Mouse (Mus musculus): ENCODE measurements around the gene Bckdha. TPM values are rescaled to one million over a fixed set of nuclear protein-coding genes. Genes with fewer than 3 reads are reported as not detected.
A peak's percentile ranks its signal among the peaks of the same experiment; 100 is the strongest.

The Bckdha gene
- polyA plus RNA-seq, 1 experiment = 81.4 TPM

GRCm38 (mm10) chr7:25647574-25648123 lies 11.1 kb downstream of the Bckdha start:
- no peaks in the 10 kb centered on the region for H3K36me3 ChIP-seq (ENCODE audit: control insufficient read depth, insufficient read depth, low read length)
- DNase-seq (ENCODE audit: low read depth in 1 of 2, low spot score in 2 of 2) = peak; percentile 57 to 74
- H3K4me1 ChIP-seq (ENCODE audit: control insufficient read depth, insufficient read depth, insufficient read length) = peaks cover 44% of the 10 kb centered on the region; the same call in 1 of the 2 replicates

DNA sequence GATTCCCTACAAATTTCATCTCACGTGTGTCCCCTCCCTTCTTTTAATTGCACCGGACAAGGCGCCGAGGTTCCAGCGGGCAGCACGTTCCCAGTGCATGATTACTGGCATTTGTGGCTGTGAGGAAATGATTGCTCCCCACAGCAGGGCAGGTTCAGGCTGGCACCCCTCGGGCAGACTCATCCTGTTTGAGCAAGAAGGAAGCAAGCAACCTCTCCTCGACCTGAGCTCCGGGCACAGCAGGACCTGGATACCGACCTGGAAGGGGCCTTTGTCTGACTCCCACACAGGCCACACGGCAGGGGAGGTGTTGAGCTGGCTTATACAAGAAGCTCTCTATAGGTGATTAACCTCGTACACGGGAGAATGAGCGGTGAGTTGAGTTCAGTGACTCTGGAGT lies 13.7 kb downstream of the Bckdha start:
- Histone ChIP-seq H3K4me1 (ENCODE audit: control insufficient read depth, insufficient read depth, insufficient read length) (peaks cover 40% of the 10 kb centered on the region; the same call in 1 of the 2 replicates), H3K36me3 (ENCODE audit: control insufficient read depth, insufficient read depth, low read length) (peaks cover 2% of the 10 kb centered on the region; the same call in 1 of the 2 replicates), H3K27ac (ENCODE audit: insufficient read depth, low read length) (no peak overlapping the region), H3K27me3 (ENCODE audit: control insufficient read depth, insufficient read depth, low read length) (no peaks in the 10 kb centered on the region), H3K4me3 (ENCODE audit: extremely low read depth, insufficient read depth, insufficient read length) (no peak overlapping the region)
- DNase-seq (ENCODE audit: low read depth in 1 of 2, low spot score in 2 of 2) = no peak
- 35% methylated on average over 14 of the region's 14 CpGs for WGBS
- TF ChIP-seq POLR2A (IDR thresholded peaks at IDR 0.05; ENCODE audit: low read depth, low read length) (no peak), CTCF (IDR thresholded peaks at IDR 0.05; ENCODE audit: extremely low read depth, insufficient read depth, insufficient read length, insufficient replicate concordance) (no peak)

More at GRCm38 (mm10) chr7:25647574-25648123, 11.1 kb downstream of the Bckdha start:
- TF ChIP-seq CTCF (IDR thresholded peaks at IDR 0.05; ENCODE audit: extremely low read depth, insufficient read depth, insufficient read length, insufficient replicate concordance) (peak; percentile 79), POLR2A (IDR thresholded peaks at IDR 0.05; ENCODE audit: low read depth, low read length) (no peak; the same call in 1 of the 2 replicates)
- Histone ChIP-seq H3K27me3 (ENCODE audit: control insufficient read depth, insufficient read depth, low read length) (no peaks in the 10 kb centered on the region), H3K27ac (ENCODE audit: insufficient read depth, low read length) (peak overlapping the region; percentile 80), H3K4me3 (ENCODE audit: extremely low read depth, insufficient read depth, insufficient read length) (no peak overlapping the region)
- 14% methylated on average over 5 of the region's 5 CpGs for WGBS

DNA sequence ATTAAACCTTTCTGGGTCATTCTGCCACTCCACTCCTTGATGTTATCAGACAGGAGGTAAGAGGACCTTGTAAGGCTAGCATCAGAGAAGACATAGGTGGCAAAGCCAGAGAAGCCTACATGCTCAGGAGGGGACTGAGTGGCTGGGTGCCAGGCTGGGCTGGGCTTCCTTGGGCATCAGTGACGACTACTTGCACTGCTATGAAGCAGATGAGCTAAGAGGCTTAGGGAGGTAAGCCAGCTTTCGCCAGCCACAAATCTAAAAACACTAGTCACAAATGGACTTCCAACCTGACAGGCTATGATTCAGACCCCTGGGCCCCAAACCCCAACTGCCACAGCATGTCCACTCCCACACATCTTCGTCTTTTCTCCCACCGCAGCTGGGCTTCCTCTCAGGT lies 14.2 kb downstream of the Bckdha start:
- H3K4me1 ChIP-seq (ENCODE audit: control insufficient read depth, insufficient read depth, insufficient read length) = peaks cover 36% of the 10 kb centered on the region; the same call in 1 of the 2 replicates
- 36% methylated on average over 4 of the region's 4 CpGs for WGBS
- no peak overlapping the region for H3K27ac ChIP-seq (ENCODE audit: insufficient read depth, low read length)
- no peak for DNase-seq (ENCODE audit: low read depth in 1 of 2, low spot score in 2 of 2)
- no peak overlapping the region for H3K4me3 ChIP-seq (ENCODE audit: extremely low read depth, insufficient read depth, insufficient read length)
- no peaks in the 10 kb centered on the region for H3K27me3 ChIP-seq (ENCODE audit: control insufficient read depth, insufficient read depth, low read length)
- TF ChIP-seq POLR2A (IDR thresholded peaks at IDR 0.05; ENCODE audit: low read depth, low read length) (no peak), CTCF (IDR thresholded peaks at IDR 0.05; ENCODE audit: extremely low read depth, insufficient read depth, insufficient read length, insufficient replicate concordance) (no peak)
- peaks cover 2% of the 10 kb centered on the region; the same call in 1 of the 2 replicates for H3K36me3 ChIP-seq (ENCODE audit: control insufficient read depth, insufficient read depth, low read length)

- Histone ChIP-seq H3K4me3 (ENCODE audit: extremely low read depth, insufficient read depth, insufficient read length) (no peak overlapping the region), H3K27ac (ENCODE audit: insufficient read depth, low read length) (no peak overlapping the region), H3K4me1 (ENCODE audit: control insufficient read depth, insufficient read depth, insufficient read length) (peaks cover 33% of the 10 kb centered on the region; the same call in 1 of the 2 replicates), H3K27me3 (ENCODE audit: control insufficient read depth, insufficient read depth, low read length) (no peaks in the 10 kb centered on the region), H3K36me3 (ENCODE audit: control insufficient read depth, insufficient read depth, low read length) (peaks cover 2% of the 10 kb centered on the region; the same call in 1 of the 2 replicates)
- no peak for TF ChIP-seq CTCF (IDR thresholded peaks at IDR 0.05; ENCODE audit: extremely low read depth, insufficient read depth, insufficient read length, insufficient replicate concordance)
- TF ChIP-seq POLR2A (IDR thresholded peaks at IDR 0.05; ENCODE audit: low read depth, low read length) = no peak
- 24% methylated on average over 10 of the region's 10 CpGs for WGBS
- no peak for DNase-seq (ENCODE audit: low read depth in 1 of 2, low spot score in 2 of 2)
These were observed 14.6 kb downstream of the Bckdha start for GRCm38 (mm10) chr7:25644136-25644535.

DNA sequence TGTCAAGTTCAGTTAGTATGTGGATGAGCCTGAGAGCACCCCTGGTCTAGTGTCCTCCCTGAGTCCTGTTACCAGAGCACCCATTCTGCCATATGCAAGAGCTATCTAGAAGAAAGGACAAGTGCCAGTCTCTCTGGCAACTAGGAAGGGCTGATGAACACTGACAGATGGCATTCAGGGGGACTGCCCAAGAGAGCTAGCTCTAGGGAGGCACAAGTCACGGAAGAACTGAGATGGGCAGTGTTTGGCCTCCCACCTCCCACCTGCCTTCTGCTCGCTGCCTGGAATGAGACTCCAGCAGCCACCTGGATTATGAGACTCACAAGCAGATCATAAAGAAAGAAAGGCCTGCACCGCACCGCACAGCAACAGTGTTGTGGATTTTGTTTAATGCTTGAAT lies 19.0 kb downstream of the Bckdha start:
- H3K36me3 ChIP-seq (ENCODE audit: control insufficient read depth, insufficient read depth, low read length) = peaks cover 2% of the 10 kb centered on the region; the same call in 1 of the 2 replicates
- peaks cover 34% of the 10 kb centered on the region; the same call in 1 of the 2 replicates for H3K4me1 ChIP-seq (ENCODE audit: control insufficient read depth, insufficient read depth, insufficient read length)
- no peak for DNase-seq (ENCODE audit: low read depth in 1 of 2, low spot score in 2 of 2)
- H3K27me3 ChIP-seq (ENCODE audit: control insufficient read depth, insufficient read depth, low read length) = no peaks in the 10 kb centered on the region
- WGBS = 92% methylated on average over 4 of the region's 4 CpGs
- TF ChIP-seq POLR2A (IDR thresholded peaks at IDR 0.05; ENCODE audit: low read depth, low read length) (no peak), CTCF (IDR thresholded peaks at IDR 0.05; ENCODE audit: extremely low read depth, insufficient read depth, insufficient read length, insufficient replicate concordance) (no peak)
- no peak overlapping the region for H3K27ac ChIP-seq (ENCODE audit: insufficient read depth, low read length)
- no peak overlapping the region for H3K4me3 ChIP-seq (ENCODE audit: extremely low read depth, insufficient read depth, insufficient read length)

GRCm38 (mm10) chr7:25637099-25637498 lies 21.7 kb downstream of the Bckdha start:
- TF ChIP-seq CTCF (IDR thresholded peaks at IDR 0.05; ENCODE audit: extremely low read depth, insufficient read depth, insufficient read length, insufficient replicate concordance) (no peak), POLR2A (IDR thresholded peaks at IDR 0.05; ENCODE audit: low read depth, low read length) (no peak)
- no peak for DNase-seq (ENCODE audit: low read depth in 1 of 2, low spot score in 2 of 2)
- peak overlapping the region; percentile 94 for H3K27ac ChIP-seq (ENCODE audit: insufficient read depth, low read length)
- no peak overlapping the region for H3K4me3 ChIP-seq (ENCODE audit: extremely low read depth, insufficient read depth, insufficient read length)
- H3K27me3 ChIP-seq (ENCODE audit: control insufficient read depth, insufficient read depth, low read length) = no peaks in the 10 kb centered on the region
- peaks cover 2% of the 10 kb centered on the region; the same call in 1 of the 2 replicates for H3K36me3 ChIP-seq (ENCODE audit: control insufficient read depth, insufficient read depth, low read length)
- 84% methylated on average over 5 of the region's 5 CpGs for WGBS
- peaks cover 40% of the 10 kb centered on the region; the same call in 1 of the 2 replicates for H3K4me1 ChIP-seq (ENCODE audit: control insufficient read depth, insufficient read depth, insufficient read length)

- H3K27me3 ChIP-seq (ENCODE audit: control insufficient read depth, insufficient read depth, low read length) = no peaks in the 10 kb centered on the region
- H3K4me3 ChIP-seq (ENCODE audit: extremely low read depth, insufficient read depth, insufficient read length) = no peak overlapping the region
- peaks cover 6% of the 10 kb centered on the region; the same call in 1 of the 2 replicates for H3K36me3 ChIP-seq (ENCODE audit: control insufficient read depth, insufficient read depth, low read length)
- H3K4me1 ChIP-seq (ENCODE audit: control insufficient read depth, insufficient read depth, insufficient read length) = peaks cover 41% of the 10 kb centered on the region; the same call in 1 of the 2 replicates
- peak; percentile 72 to 84 for DNase-seq (ENCODE audit: low read depth in 1 of 2, low spot score in 2 of 2)
- peak overlapping the region; percentile 94 for H3K27ac ChIP-seq (ENCODE audit: insufficient read depth, low read length)
- TF ChIP-seq CTCF (IDR thresholded peaks at IDR 0.05; ENCODE audit: extremely low read depth, insufficient read depth, insufficient read length, insufficient replicate concordance) (no peak), POLR2A (IDR thresholded peaks at IDR 0.05; ENCODE audit: low read depth, low read length) (no peak)
- 15% methylated on average over 3 of the region's 3 CpGs for WGBS
These were observed 22.4 kb downstream of the Bckdha start for GRCm38 (mm10) chr7:25636373-25636772.

Data from spleen, adult 2 months (tissue).